Mouse (Mus musculus): Measurements from ENCODE around the gene Sptbn1.

Sptbn1 gene

DNA sequence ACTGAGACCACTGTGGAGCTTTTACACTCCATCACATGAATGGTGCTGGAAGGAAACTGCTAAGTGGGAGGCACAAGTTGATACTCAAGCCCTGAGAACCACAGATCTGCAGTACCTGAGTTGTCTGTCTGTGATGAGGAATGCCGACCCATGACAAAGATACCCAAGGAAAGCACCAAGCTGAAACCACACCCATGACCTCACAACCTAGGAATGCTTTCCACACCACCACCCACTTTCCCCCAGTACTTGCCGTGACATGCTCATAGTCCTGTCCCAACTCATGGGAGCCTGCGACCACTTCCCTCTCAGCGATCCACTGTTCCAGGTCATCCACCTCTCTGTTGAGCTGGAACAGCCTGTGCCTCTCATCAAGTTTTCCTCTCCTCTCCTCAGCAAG, 149.9 kb downstream of the Sptbn1 start:
- DNase-seq (ENCODE audit: low spot score), result no peak

DNA sequence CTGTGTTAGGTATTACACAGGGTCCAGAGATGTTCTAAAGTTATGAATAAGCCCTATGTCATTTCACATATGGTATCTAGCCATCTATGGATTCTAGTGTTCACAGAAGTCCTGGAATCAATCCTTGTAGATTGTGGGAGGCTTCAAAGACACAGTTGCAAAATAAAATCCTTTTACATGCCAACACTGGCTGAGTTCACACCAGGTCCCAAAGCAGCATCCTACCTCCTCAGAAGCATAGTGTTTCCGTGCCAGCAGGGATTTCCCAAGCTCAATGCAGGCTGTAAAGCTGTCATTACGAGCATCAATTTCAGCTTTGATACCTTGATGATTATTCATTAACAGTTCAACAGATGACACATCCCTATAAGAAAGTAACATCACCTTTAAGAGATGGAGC, 154.3 kb downstream of the Sptbn1 start:
- no peak for DNase-seq (ENCODE audit: low spot score)

GRCm38 (mm10) chr11:30110634-30111033, 157.3 kb downstream of the Sptbn1 start:
- no peak for DNase-seq (ENCODE audit: low spot score)

DNA sequence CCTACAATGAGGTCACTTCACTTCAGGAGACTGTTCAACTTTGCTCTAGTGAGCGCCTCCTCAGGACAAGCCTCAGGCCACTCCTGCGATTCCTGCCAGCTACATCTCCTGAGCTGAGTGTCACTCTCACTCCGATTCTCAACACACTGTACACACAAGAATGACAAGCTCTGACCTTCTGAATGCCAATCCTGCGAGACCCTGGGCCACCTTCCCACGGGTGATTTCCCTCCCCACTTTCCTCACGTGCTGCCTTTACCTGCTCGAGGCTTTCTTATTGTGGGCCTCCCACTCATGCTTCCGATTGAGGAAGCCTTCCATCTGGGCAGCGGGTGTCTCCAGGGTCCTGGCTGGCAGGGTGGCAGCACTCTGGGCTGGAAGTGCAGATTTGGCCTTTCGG, 163.8 kb downstream of the Sptbn1 start:
- DNase-seq (ENCODE audit: low spot score), result no peak

DNA sequence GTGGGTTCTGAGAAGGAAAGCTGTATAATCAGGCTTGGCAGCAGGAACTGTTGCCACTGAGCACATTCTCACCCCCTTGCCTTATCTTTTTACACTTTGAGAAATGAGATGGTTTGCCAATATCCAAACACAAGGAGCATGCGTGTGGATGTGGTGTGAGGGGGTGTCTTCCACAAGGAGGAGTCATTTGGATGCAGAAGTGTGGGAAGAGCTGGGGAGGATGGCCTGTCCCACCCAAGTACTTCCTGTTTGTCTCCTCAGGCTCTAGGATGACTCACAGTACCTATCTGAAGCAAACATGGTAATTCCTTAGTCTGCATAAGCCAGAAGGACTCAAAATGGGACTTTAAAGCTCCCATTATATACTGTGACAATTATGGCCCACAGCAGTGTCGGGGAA, 165.4 kb downstream of the Sptbn1 start:
- no peak for DNase-seq (ENCODE audit: low spot score)

DNA sequence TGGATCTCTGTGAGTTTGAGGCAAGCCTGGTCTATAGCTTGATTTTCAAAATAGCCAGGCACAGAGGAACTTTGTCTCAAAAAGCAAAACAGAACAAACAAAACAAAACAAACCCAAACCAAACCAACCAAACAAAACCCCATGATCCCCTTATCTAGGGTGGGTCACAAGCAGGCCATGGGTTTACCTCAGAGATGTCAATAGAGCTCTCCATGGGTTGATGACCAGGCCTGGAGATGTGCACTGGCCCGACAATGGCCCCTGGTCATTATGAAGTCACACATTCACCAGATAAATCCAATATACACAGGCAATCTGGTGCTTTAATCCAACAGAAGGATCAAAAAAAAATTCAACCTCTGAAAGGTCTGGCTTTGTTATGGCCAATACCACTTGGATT, 166.2 kb downstream of the Sptbn1 start:
- no peak for DNase-seq (ENCODE audit: low spot score)

DNA sequence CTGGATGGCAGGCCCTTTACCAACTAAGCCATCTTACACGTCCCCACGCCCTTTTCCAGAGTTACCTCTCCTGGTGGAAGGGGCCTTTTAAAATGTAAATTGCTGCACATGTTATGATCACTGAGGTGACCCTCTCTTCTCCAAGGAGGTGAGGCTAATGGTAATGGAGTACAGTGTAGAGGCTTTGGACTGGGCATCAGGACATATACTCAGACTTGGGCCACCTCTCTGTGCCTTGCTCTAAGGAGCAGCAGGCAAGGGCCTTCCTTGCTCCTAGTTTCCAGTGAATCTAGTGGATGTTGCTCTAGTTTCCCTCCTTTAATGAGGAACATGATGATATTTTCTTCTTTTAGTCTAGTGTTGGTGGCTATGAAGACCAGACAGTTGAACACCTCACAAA, 166.8 kb downstream of the Sptbn1 start:
- no peak for DNase-seq (ENCODE audit: low spot score)

- no peak for DNase-seq (ENCODE audit: low spot score)
Measured at GRCm38 (mm10) chr11:30099916-30100315, 168.1 kb downstream of the Sptbn1 start.

GRCm38 (mm10) chr11:30095212-30095773, 172.7 kb downstream of the Sptbn1 start:
- DNase-seq (ENCODE audit: low spot score), result no peak

- no peak for DNase-seq (ENCODE audit: low spot score)
Measured at GRCm38 (mm10) chr11:30091892-30092291, 176.1 kb downstream of the Sptbn1 start.

- DNase-seq (ENCODE audit: low spot score), result no peak
Measured at GRCm38 (mm10) chr11:30085114-30085513, 182.9 kb downstream of the Sptbn1 start.

GRCm38 (mm10) chr11:30057299-30057698, 210.7 kb downstream of the Sptbn1 start:
- no peak for DNase-seq (ENCODE audit: low spot score)

All from spleen, adult 12 weeks (tissue).